Mouse (Mus musculus): ENCODE results near the gene Cmc2.

- TF ChIP-seq CTCF (IDR thresholded peaks at IDR 0.05; ENCODE audit: low read depth, low read length) (no peak), POLR2AphosphoS5 (IDR thresholded peaks at IDR 0.05; ENCODE audit: insufficient replicate concordance, low read depth, low read length) (no peak), GATA1 (IDR thresholded peaks at IDR 0.05; ENCODE audit: borderline replicate concordance, low read length) (no peak), TAL1 (conservative IDR thresholded peaks at IDR 0.05; ENCODE audit: low read depth, low read length) (no peak)
Measured at GRCm38 (mm10) chr8:116892130-116892529, 29.1 kb downstream of the Cmc2 start.
